Mouse (Mus musculus) lung, adult 18-20 months (tissue): Measurements from ENCODE around the gene Neu2.

ENCODE experiments used
- DNase-seq, 2 experiments: peaks; one replicate each; pipeline ENCODE4 v3.0.0; 2022; ENCODE audit warnings: mixed read lengths in 2 of 2

Neu2 gene

DNA sequence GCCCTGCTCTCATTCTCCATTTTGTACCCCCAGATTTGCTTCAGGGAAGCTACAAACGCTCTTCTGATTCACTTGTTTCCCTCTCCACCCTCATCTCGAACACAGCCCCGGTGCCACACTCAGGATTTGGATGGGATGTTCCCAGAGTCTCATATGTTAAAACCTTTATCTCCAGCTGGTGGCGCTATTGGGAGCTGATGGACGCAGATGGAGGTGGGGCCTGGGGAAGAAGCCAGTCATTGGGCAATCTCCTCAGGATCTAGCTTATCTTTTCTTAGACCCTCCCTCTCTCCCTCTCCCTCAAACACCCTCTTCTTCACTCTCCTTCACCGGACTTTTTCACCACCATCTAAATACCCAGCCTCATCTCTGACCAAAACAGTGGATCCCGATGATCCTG lies 31.9 kb downstream of the Neu2 start:
- DNase-seq: peak; percentile 28 to 69

DNA sequence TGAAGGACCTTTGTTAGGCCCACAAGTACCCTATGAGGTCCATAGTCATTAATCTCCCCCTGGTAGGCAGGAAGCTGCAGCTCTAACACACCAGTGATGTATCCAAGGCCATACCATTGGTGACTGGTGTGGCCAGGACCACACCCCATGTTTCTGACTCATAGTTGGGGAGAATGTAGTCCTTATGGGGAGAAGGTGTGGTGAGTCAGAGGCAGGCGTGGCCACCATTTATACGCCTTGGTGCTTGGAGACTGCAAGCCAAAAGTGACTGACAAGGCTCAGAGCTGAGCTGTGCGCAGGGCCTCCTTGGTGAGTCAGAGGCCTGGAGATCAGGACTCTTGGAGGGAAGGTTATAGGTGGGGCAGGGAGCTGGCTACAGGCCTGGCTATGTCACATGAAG lies 41.3 kb downstream of the Neu2 start:
- peak in 1 of 2 experiments; percentile 51 for DNase-seq

DNA sequence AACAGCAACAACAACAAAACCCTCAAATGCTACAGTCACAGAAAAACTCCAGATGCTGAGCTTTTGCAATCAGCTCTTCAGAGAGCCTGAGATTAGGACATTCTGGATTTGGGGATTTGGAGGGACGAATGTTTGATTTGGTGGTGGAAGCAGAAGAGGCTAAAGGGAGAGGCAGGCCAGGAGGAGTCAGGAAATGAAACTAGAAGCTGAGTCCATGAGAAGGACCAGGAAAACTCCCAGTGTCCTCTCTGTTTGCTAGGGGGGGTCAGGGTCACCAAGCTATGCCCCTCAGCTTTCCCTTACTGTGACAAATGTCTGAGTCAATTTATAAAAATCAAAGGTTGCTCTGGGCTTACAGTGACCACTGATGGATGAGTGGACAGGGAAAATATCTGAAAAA lies 43.9 kb downstream of the Neu2 start:
- no peak for DNase-seq

DNA sequence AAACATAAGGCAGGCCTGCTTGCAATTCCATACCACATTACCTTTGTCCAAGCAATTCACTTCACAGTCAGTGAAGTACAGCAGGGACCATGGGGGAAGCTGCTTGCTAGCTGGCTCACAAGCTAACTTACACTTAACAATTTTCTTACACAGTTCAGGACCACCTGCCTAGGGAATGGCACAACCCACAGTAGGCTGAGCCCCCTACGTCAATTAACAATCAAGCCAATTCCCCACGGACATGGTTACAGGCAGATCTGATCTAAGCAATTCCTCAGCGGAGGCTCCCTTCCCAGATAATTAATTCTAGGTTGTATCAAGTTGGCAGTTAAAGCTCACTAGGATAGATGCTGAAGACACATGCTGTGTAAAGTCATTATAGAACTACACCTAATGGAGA lies 53.3 kb downstream of the Neu2 start:
- no peak for DNase-seq

DNA sequence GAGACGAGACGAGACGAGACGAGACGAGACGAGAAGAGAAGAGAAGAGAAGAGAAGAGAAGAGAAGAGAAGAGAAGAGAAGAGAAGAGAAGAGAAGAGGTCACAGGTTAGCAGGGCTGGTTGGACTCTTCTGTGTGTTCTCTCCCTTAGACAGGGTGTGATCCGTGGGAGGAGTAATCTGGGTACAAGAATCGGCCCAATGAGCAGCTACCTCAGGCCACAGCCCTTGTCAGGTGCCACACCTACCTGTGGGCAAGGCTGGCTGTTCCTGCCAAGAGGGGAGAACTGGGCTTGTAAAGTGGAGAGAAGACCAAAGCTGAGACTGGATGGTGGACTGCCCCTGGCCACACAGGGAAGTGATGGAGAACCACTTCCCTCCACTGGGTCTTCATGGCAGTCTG lies 56.1 kb downstream of the Neu2 start:
- no peak for DNase-seq

DNA sequence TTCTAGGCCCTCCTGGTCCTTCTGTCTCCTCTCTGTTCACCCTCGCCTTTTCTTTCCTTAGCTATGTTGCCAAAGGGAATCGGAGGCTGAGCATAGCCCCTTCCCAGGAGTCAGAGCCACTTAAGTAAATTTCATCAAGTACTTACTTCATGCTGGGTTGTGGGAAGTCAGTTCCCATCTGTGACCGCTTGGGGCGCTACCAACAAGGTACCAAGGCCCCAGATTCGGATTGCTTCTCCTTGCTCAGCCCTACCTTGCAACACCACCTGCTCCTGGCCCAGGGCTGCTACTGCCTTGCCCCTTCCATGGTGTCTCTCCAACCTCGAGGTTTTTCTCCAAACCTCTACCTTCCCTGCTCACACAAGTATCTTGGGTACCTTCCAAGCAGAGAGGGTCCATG lies 58.7 kb downstream of the Neu2 start:
- DNase-seq: peak; percentile 26 to 43

DNA sequence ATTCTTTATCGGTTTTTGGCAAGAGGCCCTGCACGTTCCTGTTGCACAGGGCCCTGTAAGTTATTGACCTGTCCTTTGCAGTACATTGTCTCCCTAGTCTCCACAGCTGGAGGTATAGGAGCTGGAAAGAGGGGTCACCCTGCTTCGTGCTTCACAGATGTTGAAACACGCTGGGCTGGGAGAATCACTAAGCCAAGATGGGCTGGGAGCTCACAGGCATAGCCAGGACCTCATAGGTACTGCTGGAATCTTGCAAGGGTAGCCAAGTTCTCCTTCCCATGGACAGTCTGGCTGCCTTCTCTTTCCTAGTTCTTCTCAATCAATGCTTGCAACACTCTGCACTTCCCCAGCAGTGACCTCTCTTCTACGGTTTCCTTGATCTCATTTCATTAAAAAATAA lies 63.6 kb downstream of the Neu2 start:
- DNase-seq: no peak

DNA sequence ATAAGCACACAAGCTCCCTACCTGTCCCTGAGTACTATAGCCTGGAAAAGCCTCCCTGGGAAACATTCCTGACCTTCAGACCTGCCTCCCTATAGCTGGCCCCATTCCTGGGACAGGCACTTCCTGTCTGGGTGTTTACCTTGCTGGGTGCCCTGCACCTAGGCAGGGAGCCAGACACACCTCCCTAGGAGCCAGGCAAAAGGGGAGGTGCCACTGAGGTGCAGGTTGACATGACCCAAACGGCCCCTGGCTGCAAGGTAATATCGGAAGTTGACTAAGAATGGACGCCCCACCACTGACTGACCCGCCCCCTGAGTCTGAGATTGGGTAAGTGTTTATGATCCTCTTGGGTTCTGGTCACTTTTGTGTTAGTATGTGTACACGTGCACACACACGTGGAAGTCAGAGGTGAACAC lies 64.1 kb downstream of the Neu2 start, which contains the start of gene Ngef:
Ngef (minus strand) TSS at position 71 of the 416 bp plus-strand sequence.
- peak; percentile 89 to 94 for DNase-seq

DNA sequence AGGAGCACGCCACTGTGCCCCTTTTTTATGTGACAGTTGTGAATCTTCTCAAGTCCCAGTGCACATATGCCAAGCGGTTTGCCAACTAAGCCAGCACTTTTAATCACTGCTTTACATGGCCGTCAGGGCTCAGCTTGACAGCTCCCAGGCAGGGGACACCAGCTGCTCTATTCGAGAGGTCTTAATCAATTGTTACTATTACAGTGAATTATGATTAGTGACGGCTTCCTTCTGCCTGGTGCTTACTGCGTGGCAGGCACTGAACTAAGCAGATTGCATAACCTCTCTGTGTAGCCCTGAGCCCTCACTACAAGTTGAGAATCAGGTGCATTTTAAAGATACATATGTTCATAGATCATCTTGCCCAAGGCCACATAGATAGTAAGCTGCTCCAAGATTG lies 64.7 kb downstream of the Neu2 start:
- peak in 1 of 2 experiments; percentile 16 for DNase-seq

DNA sequence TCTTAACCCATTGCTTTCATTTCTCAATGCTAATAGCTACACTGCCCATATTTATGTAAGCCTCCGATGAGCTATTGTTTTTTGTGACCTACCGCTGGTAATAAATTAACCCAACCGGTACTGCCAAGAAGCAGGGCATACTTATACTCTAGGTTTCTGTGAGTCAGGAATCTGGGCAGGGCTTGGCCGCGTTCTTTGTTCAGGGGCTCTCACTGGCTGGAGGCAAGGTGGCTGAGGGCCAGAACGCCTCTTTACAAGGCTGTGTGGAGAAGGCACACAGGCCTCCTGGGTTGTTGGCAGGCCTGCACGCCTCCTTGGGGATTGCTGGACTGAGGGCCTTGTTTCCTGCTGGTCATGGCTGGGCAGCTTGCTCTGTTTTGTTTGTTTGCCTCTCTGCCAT lies 65.1 kb downstream of the Neu2 start:
- peak; percentile 91 to 94 for DNase-seq

DNA sequence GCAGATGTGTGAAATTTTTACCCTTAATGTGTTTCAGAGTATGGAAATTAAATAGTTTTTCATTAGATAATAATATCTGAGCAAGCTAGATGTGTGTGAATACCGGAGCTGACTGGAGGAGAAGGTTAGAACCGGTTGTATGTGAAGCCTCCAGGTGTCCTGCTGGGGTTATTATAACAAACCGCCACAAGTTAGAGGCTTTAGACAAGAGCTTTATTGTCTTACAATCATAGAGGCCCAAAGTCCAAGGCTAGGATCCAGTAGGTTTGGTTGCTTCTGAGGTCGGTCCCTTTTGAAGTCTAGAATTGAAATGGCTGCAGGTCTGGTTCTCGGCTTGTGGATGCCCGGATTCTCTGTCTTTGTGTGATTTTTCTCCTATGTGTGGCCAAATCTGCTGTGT lies 69.3 kb downstream of the Neu2 start:
- DNase-seq: no peak

DNA sequence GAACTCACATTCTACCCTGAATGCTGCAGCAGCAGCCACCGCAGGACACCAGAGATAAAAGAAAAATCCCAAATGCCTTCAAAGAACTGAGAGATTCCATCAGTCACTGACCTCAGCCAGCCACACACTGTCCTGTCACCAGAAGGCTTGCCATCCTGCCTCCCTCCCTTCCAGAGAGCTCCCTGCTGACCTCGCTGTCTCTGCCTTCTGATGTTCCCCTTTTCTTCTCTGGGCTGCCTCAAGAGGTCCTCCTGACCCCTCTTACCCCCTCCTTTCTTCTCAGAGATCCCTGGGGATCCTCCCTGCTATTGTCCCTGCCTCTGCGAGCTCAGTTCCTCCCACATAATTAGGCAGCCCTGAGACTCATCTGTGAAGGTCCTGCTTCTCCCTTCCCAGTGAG lies 71.1 kb downstream of the Neu2 start:
- DNase-seq: no peak

DNA sequence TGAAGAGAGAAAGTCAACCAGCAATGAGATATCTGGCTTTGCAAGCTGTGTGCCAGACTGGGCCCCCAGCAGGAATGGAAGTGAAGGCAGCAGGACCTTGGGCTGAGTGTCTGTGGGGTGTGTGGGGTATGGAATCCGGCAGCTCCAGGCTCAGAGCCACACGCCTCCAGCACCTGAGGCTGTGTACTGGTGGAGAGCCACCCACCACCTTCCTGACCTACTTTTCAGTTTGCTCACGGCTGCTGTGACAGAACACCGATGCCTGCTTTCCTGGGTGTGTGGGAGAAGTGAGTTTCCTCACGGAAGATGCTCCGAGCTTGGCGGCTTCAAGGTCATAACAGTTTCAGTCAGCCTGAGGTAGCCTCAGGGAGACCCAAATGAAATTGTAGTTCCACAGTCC lies 79.5 kb downstream of the Neu2 start:
- DNase-seq: no peak

DNA sequence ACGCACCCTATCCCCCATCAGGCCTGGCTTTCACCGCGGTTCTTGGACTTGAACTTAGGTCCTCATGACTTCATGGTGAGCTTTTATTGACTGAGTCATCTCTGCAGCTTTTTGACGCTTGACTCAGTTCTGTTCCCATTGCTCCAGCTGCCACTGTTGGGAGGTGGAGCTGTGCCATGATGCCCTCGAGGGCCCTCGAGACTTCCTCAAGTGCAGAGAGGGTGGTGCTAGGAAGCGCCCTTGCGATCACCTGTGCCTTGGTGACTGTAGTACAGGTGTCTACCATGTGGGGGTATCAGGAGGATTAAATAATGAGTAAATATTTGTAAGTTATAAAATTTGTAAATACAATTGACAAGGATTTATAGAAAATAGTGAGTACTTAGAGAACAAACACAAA lies 80.3 kb downstream of the Neu2 start:
- DNase-seq: peak; percentile 69 to 80

DNA sequence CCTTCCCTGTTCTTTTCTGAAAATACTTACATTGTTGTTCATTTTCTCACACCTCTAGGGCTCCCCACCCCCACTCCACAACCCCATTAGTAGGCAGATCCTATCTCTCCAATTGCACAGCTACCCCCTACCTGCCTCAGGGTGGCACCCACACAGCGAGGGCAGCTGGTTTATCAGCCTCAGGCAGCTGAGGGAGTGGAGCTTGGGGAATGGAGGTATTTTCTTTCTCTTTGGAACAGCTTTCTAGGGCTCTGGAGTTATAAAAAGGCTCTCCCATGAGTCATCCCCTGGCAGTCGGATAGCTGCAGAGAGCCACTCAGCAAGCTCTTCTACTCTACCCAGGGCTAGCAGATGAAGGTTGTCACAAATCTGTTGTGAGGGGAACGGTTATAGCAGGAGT lies 84.6 kb downstream of the Neu2 start:
- DNase-seq: peak in 1 of 2 experiments; percentile 21

DNA sequence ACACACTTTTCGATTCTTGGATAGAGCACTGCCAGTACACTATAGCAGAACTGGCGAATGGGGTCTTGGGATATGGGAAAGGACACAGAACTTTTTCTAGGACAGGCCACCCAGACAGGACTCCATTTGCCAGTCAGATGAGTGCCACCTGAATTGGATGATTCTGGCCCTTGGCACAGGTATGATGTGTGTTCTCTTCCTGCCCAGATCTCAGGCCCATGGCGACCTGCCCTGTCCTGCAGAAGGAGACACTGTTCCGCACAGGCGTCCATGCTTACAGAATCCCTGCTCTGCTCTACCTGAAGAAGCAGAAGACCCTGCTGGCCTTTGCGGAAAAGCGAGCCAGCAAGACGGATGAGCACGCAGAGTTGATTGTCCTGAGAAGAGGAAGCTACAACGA lies 85.0 kb downstream of the Neu2 start:
- DNase-seq: no peak

DNA sequence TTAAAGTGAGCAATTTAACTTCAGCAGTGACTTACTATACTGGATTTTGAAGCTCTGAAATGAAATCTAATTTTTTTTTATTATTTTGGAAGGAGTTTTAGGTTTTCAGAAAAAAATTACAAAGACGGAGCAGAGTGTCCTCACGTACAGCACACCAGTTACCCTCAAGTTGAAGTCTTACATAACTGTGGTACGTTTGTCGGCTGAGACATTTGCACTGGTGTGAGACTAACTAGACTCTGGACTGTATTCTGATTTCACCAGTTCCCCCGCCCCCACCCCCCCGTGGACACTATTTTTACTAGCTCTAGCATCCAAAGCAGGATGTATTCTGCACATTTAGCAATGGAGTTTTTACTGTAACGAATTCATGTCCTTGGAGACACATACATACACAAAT lies 90.8 kb downstream of the Neu2 start:
- DNase-seq: no peak

DNA sequence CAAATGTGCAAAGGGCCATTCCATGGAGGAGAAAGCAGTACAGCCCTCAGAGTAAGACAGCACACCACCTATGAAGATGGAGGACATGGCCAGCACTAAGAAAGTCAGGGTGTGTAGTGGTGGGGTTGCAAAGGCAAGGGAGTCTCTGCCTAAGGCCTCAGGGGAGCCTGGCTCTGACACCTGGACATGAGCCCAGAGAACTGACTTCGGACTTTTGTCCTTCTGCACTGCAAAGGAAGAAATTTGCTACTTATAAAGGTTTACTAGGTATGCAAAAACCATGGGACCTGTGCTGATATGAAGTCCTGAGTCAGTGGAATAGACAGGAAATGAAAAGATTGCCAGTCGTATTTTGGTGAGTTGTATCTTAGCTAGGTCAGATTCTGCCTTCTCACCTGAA lies 92.1 kb downstream of the Neu2 start:
- no peak for DNase-seq

DNA sequence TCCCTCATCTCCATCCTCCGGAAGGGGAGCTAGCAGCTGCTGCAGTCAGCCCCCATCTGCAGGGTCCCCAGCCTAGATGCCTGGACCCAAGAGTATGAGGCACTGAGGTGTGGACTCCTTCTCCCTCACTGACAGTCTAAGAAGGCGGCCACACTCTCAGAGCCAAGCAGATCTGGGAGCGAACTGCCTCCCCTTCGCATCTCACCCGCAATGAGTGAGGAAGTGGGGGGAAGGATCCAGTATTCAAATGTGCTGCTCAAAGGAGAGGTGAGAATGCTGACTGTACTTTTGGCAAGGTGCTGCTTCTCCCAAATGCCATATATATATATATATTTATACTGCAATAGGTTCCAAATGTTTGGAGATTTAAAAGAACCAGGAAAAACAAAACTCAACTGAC lies 93.7 kb downstream of the Neu2 start:
- no peak for DNase-seq

DNA sequence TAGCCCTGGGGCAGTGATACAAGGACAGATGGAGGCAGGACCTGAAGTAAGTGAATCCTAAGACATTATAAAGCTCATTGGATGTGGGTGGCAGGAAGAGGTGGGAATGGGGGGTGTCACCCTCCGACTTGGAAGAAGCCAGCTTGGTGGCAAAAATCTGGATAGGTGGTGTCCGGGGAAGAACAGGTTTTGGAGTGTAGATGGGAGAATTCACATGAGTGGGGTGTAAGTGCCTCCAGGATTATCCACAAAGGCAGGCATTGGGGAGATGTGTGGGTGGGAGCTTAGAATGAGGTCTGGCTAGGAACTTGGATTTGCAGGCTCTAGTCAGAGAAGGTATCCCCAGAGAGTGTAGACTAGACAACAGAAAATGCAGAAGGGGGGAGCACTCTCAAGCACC lies 95.6 kb downstream of the Neu2 start:
- no peak for DNase-seq

DNA sequence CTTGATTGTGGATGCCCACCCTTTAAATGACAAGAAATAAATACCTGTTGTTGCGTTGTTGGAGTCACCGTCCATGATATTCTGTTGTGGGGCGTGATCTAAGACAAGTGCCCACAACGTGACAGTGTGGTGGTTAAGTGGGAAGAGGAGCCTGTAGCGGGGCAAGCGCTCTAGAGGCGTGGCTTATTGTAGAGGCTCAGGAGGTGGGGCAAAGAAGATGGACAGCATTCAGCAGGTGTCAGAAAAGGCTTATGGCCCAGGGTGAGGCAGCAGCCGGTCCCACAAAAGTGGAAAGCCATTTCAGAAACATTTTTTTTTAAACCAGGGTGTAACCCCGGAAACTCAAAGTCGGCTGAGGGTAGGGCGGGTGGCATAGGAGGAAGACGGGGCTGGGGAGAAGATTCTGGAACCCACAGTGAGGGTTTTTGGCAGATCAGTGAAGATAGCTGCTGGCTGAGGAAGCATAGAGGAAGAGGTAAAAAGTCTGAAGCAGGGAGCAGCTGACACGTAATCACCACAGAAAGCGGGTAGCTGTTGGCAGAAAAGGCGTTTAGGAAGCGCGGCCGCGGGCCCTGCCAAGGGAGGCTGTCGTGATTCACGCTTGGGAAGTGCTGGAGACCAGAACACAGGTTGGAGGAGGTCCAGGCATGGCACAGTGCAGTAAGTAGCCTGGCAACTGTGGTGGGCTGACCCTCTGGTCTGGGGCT lies 97.8 kb downstream of the Neu2 start:
- DNase-seq: peak in 1 of 2 experiments; percentile 57

DNA sequence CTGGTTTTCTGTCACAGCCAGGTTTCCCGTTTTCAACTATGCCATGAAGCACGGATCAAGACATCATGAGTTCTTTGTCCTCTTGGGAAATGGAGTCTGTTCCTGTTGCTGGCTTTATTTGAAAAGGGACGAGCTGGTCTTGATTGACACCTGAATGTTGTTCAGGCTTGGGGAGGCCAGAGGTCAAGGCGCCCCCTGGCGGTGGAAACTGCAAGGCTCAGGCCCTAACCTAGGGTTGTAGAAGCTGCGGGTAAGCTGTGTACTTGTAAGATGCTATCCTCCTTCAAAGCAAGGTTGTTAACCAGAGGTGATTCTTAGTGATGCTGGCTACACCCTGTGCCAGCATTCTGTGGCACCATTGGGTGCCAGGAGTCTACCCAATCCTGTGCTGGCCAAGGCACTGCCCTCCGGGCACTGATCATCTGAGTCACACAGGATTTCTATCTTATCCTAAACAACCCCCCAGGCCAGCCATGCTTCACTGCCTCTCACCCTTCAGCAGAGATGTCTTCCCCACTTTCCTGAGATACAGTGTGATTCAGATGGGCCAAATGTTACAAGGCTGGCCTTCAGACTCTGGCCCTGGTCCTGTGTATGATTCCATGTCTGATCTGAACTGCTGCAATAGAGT lies 98.8 kb downstream of the Neu2 start:
- peak; percentile 73 to 79 for DNase-seq

DNA sequence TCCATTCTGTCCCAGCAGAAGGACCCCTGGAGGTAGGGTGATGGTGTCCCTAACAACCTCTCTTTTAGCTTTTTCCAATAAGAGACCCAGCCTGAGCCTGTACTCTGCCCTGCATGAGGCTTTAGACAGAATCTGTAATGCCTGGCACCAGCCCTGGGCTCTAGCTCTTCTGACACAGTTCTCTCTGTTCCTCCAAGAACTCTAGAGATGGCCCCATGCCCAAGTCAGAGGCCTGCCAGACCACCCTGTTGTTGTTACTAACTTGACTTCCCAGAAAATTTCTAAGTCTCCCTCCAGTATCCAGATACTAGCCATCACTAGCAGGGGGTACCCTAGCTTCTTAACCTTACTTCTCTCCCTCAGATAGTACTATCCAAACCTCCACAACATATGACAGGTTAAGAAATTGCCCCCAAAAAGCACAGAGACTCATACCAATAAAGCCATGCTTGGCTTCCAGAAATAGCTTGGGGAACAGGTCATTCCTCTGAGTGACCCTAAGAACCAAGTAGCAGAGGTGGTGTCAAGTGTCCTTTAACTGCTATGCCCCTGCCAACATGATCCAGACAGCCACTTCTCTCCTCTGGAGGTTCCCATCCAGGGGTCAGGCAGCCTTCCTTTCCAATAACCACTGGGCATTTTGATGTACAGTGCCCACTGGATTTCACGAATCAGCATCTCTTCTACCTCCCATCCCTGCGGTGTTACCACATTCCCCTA lies 105.0 kb downstream of the Neu2 start:
- DNase-seq: no peak

DNA sequence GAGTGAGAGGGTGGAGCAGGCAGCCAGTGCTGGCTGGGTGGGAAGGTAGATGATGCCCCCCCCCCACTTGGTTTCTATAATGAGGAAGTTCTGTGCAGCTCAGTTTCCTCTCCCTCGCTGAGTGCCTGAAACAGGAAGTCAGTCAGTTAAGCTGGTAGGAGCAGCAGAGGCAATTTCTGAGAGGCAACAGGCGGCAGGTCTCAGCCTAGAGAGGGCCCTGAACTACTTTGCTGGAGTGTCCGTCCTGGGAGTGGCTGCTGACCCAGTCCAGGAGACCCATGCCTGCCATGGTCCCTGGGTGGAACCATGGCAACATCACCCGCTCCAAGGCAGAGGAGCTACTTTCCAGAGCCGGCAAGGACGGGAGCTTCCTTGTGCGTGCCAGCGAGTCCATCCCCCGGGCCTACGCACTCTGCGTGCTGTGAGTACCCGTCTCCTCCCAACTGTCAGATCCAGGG lies 110.6 kb downstream of the Neu2 start, which contains the start of gene Inpp5d:
Inpp5d (plus strand) TSS at position 102 of the 458 bp plus-strand sequence.
- peak; percentile 61 to 63 for DNase-seq
